Mouse (Mus musculus): ENCODE data around the gene Zmat5.

Zmat5 gene

GRCm38 (mm10) chr11:4771756-4772155 is 67.3 kb downstream of the Zmat5 start:
- TF ChIP-seq GATA4 (IDR thresholded peaks at IDR 0.05; ENCODE audit: insufficient replicate concordance, low read length), result no peak

- TF ChIP-seq GATA4 (IDR thresholded peaks at IDR 0.05; ENCODE audit: insufficient replicate concordance, low read length), result no peak
Measured at GRCm38 (mm10) chr11:4772925-4773324, 68.4 kb downstream of the Zmat5 start.

- TF ChIP-seq GATA4 (IDR thresholded peaks at IDR 0.05; ENCODE audit: insufficient replicate concordance, low read length), result no peak
Measured at GRCm38 (mm10) chr11:4780927-4781326, 76.4 kb downstream of the Zmat5 start.

GRCm38 (mm10) chr11:4783116-4783515 is 78.6 kb downstream of the Zmat5 start:
- TF ChIP-seq GATA4 (IDR thresholded peaks at IDR 0.05; ENCODE audit: insufficient replicate concordance, low read length), result no peak

- TF ChIP-seq GATA4 (IDR thresholded peaks at IDR 0.05; ENCODE audit: insufficient replicate concordance, low read length), result no peak
Measured at GRCm38 (mm10) chr11:4784629-4785142, 80.2 kb downstream of the Zmat5 start.

Measured in liver, adult (tissue).